Mouse (Mus musculus) natural killer cell, adult 2 months (primary cell): Measurements from ENCODE around the gene Prdm1.

Experiments
- DNase-seq, 2 experiments: peaks; one replicate each; pipeline ENCODE4 v3.0.0; 2022; ENCODE audit warnings: low spot score in 2 of 2

Gene Prdm1

DNA sequence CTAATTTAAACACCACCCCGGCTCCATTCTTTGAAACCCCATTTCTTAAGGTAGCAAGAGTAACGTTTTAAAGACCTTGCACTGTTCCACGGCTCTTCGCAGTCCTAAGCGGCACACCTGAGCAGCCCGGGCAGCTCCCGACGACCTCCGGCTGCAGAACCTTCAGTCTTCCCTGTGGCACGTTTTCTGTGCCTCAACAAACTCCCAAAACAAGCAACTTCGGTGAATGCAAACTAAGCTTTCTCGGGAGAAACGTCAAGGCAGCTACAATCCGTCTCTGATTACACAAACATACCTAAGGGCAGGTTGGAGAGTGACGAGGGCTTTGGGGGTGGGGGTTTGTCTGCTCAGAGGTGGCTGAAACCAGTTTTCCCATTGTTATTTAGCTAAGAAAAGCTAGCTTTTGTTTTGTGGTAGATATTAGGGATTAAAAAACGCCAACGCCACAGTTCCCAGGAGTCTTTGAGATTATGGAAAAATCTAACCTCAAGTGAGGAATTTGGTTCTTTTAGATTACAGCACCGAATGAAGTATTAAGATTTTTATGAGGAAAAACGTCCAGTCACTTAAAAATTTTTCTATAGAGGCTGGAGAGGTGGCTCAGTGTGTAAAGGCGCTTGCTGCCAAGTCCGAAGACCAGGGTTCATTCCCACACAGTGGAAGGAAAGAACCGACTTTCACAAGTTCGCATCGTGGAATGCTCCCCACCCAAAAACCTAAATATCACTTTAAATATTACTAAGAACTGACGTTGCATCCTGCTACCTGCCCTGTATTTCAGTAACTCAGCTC is at the start of gene Prdm1:
TSS of gene Prdm1 (minus strand) at position 211 of the 792 bp plus-strand sequence.
- DNase-seq: peak in 1 of 2 experiments; percentile 8

DNA sequence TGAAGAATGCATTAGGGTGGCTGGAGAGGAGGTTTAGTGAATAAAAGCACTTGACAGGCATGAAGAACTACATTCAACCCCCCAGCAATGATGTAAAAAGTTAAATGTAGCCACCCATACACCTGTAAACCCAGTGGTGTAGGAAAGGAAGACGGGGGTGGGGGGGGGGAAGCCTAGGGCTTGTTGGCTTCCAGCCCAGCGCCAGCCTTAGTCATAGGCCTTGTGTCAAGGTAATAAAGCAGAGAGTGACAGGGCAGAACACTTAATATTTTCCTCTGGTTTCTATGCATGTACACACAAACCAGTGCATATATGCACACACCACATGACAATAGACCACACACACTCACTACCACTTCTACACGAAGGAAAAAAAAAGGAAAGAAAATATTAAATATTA is 37.7 kb upstream of the Prdm1 start:
- no peak for DNase-seq

DNA sequence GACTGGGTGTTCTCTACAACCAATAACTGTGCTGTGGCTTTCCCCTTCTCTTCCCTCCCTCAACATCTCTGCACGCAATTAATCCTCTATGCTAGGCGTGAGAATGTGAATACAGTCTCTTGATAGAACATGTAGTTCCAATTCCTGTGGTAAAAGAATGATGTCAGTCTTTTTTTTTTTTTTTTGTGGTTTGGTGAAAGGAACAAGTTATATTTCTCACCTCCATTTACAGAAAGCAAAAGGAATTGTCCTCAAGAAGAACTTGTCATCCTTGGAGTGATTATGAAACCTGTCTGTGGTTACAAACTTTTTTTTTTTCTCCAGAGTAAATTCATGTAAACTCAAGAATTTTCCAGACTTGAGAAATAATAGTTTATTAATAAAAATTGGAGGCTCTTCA is 36.8 kb upstream of the Prdm1 start:
- no peak for DNase-seq

- DNase-seq: no peak
Observed at GRCm38 (mm10) chr10:44556845-44557244, 28.5 kb upstream of the Prdm1 start.

DNA sequence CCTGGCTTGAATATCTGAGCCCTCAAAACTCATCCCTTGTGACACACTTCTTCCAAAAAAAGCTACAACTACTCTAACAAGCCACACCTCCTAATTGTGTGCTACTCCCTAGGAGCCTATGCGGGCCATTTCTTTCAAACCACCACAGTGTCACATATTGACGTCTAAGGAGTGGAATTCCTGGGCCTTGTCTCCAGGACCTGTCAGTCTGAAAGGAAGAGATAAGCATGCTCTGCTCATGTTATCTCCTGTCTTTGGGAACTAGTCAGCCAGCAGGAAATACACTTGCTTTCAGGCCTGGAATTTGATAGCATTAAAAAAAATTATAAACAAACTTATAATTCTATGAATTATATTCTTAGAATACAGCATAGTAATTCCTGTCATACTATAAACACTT is 27.0 kb upstream of the Prdm1 start:
- no peak for DNase-seq

DNA sequence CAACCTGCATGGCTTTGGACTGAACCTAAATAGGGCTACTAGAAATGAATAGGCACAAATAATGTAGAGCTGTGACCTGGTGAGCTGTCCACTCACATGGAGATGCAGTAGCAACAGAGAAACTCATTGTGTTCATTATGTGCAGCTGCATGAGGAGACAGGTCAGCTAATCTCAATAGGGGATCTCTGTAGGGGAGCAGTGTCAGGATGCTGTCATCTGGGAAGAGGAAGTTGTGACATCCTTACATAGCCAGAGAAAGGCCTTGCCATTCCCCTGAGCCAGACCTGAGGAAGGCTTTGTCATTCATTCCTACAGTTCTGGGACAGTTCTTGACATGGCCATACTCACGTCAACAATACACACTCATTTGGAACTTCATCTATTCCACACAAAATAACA is 25.3 kb upstream of the Prdm1 start:
- no peak for DNase-seq

DNA sequence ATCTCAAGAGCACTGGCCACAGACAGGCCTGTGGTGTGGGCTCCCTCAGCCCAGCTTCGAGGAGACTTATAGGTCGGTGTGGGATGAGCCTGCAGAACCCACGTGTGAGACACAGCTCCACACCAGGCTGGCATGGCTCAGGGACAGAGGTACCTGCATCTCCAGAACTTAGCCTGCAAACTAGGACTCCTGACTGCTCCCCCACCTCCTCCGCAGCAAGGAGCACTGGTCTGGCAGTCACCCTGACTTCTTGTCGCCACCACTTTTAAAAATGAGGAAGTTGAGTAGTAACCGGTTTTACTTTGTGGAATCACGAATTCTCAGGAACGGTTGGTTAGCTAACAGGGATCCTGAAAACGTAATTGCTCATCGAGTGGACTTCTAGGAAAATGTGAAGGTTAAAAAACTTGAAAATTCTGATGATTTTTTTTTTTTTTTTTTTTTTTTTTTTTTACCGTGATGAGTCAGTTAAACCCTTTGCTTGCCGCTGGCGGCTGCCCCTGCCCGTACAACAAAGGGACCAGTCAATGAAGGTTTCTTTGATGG is 10.8 kb upstream of the Prdm1 start:
- peak in 1 of 2 experiments; percentile 22 for DNase-seq

GRCm38 (mm10) chr10:44538137-44538536 is 9.8 kb upstream of the Prdm1 start:
- DNase-seq: no peak

DNA sequence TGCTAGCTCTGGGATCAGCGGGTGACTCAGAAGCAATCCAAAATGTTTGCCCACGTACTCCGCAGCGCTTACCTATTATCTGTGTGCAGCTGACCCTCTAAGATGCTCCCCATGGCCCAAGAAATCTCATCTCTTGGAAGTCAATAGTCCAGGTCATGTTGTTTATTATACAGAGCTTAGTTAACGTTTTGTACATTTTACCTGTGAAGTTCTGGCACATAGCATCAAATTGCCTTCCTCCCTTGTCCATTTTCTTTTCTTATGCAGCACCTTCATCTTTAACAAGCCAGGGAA is 1.7 kb upstream of the Prdm1 start:
- no peak for DNase-seq

- peak; percentile 78 to 86 for DNase-seq
Observed at GRCm38 (mm10) chr10:44529218-44530066, 1.1 kb upstream of the Prdm1 start.

GRCm38 (mm10) chr10:44527651-44528050 is 650 bp downstream of the Prdm1 start:
- no peak for DNase-seq

DNA sequence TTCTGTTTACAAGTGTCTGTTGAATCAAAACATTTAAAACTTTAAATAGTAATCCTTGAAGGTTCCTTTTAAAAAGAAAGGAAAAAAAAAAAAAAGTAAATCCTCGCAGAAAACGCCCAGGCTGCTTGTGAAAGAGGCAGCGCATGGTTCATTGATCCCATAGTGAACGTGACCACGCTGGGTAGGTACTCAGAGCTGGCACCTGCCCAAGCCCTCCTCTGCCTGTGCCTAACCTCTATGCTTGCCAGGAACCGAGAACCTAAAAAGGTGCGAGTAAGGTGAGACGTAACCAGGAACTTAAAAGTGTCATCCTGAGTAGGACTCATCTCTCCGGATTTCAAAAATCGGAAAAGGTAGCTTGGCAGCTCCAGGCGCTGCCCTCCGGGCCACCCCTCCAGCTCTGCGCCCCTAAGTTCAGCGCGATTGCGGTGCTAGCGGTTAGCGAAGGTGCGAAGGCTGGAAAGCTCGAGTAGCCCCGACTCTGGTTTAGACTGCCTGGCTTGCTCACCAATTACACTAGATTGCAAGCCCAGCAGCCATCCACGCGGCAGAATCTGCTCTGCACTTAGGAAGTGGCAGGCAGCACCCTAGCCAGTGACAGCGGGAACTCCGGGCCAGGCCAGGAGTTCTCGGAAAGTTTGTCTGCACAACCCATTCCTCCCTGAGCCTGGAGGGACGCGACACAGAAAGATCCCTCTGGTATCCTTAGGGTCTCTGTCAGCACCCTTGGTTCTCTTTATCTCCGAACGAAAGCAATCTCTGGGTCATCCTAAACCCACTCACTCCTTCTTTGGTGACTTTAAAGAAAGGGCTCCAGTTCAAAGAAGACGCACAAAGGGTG is 1.3 kb downstream of the Prdm1 start:
- DNase-seq: peak; percentile 29 to 53

- no peak for DNase-seq
Observed at GRCm38 (mm10) chr10:44520189-44520588, 8.1 kb downstream of the Prdm1 start.

DNA sequence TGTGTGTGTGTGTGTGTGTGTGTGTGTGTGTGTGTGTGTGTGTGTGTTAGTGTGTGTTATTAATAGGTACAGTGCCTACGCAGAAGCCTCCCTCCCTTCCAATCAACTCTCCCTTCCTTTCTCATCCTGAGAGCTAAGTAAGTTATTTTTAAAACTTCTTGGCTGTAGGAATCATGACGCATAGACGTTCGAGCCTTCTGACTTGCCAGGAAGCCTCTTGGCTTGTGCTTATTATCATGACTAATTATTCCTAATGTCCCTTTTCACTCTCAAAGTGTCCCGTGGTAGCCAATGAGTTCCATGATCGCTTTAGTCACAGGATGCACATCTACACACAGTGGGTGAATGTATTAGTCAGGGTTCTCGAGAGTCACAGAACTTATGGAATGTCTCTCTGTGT is 9.7 kb downstream of the Prdm1 start:
- DNase-seq: no peak

- DNase-seq: no peak
Observed at GRCm38 (mm10) chr10:44513108-44513507, 15.2 kb downstream of the Prdm1 start.

- DNase-seq: no peak
Observed at GRCm38 (mm10) chr10:44511029-44511428, 17.3 kb downstream of the Prdm1 start.

DNA sequence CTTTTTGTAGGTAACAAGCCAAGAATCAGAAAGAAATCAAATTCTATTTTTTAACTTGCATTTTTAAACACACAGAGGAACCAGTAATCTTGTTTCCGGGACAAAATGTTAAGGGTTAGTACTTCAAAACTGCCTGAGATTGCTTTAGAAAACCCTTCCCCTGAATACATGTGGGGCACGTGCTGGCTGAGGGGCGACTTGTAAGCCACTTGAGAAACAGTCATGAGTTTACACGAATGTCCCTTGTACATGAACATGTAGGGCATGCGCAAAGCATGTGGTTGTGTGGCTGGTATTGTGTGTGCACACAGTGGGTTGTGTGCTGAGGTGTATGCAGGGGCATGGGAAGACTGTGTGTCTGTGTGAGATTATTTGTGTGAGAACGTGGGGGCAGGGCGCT is 19.7 kb downstream of the Prdm1 start:
- DNase-seq: no peak

GRCm38 (mm10) chr10:44507984-44508383 is 20.3 kb downstream of the Prdm1 start:
- no peak for DNase-seq

GRCm38 (mm10) chr10:44502891-44503290 is 25.4 kb downstream of the Prdm1 start:
- no peak for DNase-seq

- DNase-seq: no peak
Observed at GRCm38 (mm10) chr10:44499897-44500519, 28.3 kb downstream of the Prdm1 start.

GRCm38 (mm10) chr10:44493818-44494492 is 34.3 kb downstream of the Prdm1 start:
- no peak for DNase-seq
